Mouse (Mus musculus): ENCODE data around the gene Ccs. TPM values are rescaled to one million over a fixed set of nuclear protein-coding genes. Genes with fewer than 3 reads are reported as not detected.

Ccs gene
- 10 to 100 TPM; 23.1 to 28.5 TPM for total RNA-seq (2021)
- polyA plus RNA-seq (2012; rRNA removed) = 26.3 and 27.3 TPM in 2 replicates
- long read RNA-seq, transcript Ccs-201 (8 exons, 1,067 nt) = major isoform, 9 of 12 reads
- long read RNA-seq, partial matches to known transcripts = 1 of 12 reads
- long read RNA-seq, other reads (novel, unspliced or antisense) = 1 of 12 reads

DNA sequence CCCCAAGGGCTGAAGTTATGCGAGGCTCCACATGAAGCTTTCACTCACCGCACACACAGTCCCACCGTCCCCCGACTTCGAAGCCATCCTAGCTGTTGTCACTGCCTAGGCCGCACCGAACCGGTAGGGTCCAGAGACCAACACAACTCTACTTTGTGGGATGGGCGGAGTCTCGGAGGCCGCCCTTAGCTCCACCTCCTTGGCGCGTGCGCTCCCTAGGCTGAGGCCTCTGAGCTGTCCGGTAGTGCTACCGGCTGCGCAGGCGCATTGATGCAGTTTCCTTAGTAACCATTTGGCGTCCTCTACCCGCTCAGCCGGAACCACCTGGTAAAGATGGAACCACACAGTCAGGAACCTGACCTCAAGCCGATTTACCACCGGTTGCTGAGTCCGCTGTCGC is at the start of gene Ccs, which contains the start of gene Ccdc87:
TSS of gene Ccs (minus strand) at position 184 of the 400 bp plus-strand sequence.
TSS of gene Ccdc87 (plus strand) at position 218 of the 400 bp plus-strand sequence.
- H3K27me3 ChIP-seq (ENCODE audit: control insufficient read depth, insufficient read depth, low read length) = no peaks in the 10 kb centered on the region
- peak within 1 kb of the TSS; percentile 55 for H3K4me3 ChIP-seq
- TF ChIP-seq CTCF (IDR thresholded peaks at IDR 0.05) (peak; percentile 32), EP300 (IDR thresholded peaks at IDR 0.05; ENCODE audit: insufficient read depth, low read depth, low read length) (0 out of 2 replicates have a peak, but pooled peaks have one; percentile 24), POLR2A (IDR thresholded peaks at IDR 0.05; ENCODE audit: insufficient read depth, low read depth, low read length) (peak; percentile 88)
- H3K4me1 ChIP-seq (ENCODE audit: control insufficient read depth, insufficient read depth, low read length) = peaks cover 3% of the 10 kb centered on the region
- WGBS = 1% methylated on average over 25 of the region's 25 CpGs
- H3K36me3 ChIP-seq (ENCODE audit: control insufficient read depth, insufficient read depth, low read length) = no peaks in the 10 kb centered on the region
- DNase-seq = peak; percentile 96 to 98
- intact Hi-C loops (cut with DNase I) = loop anchor here (2.0 to 10.0 kb wide), 2 partner anchors 28 to 324 kb away; partner anchors contain the start of genes Gm21992, Pcx and Rbm14
- peak within 1 kb of the TSS; percentile 49 for H3K27ac ChIP-seq
- peak within 1 kb of the TSS; percentile 68 for H3K9ac ChIP-seq (ENCODE audit: low read depth, low read length)
- no peaks in the 10 kb centered on the region for H3K79me2 ChIP-seq (replicated peaks; ENCODE audit: control insufficient read depth, insufficient read depth, low read length)

DNA sequence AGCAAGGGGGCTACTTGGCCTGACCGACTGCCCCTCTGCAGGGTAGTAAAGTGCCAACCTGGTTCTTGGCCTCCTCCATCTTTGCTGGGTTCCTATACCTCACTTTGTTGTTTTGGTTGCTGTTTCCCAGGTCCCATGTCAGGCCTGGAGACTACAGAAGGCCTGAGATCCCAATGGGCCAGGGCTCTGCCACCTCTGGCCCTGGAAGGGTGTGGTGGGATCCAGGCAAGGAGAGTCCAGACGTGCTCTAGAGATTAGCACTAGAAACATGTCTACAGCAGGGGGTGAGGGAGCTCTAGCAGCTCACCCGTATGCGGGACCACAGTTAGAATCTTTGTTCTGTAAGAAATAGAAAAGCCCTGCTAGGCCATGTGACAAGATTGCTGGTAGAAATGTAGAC is 44.8 kb upstream of the Ccs start:
- H3K79me2 ChIP-seq (replicated peaks; ENCODE audit: control insufficient read depth, insufficient read depth, low read length) = no peaks in the 10 kb centered on the region
- intact Hi-C loops (cut with DNase I) = no loop called here
- H3K27ac ChIP-seq = no peak overlapping the region
- H3K27me3 ChIP-seq (ENCODE audit: control insufficient read depth, insufficient read depth, low read length) = no peaks in the 10 kb centered on the region
- no peaks in the 10 kb centered on the region for H3K36me3 ChIP-seq (ENCODE audit: control insufficient read depth, insufficient read depth, low read length)
- H3K4me1 ChIP-seq (ENCODE audit: control insufficient read depth, insufficient read depth, low read length) = no peaks in the 10 kb centered on the region
- DNase-seq = no peak
- 80% methylated on average over 4 of the region's 4 CpGs for WGBS
- TF ChIP-seq POLR2A (IDR thresholded peaks at IDR 0.05; ENCODE audit: insufficient read depth, low read depth, low read length) (no peak), EP300 (IDR thresholded peaks at IDR 0.05; ENCODE audit: insufficient read depth, low read depth, low read length) (no peak), CTCF (IDR thresholded peaks at IDR 0.05) (no peak)
- H3K9ac ChIP-seq (ENCODE audit: low read depth, low read length) = no peak overlapping the region
- H3K4me3 ChIP-seq = no peak overlapping the region

DNA sequence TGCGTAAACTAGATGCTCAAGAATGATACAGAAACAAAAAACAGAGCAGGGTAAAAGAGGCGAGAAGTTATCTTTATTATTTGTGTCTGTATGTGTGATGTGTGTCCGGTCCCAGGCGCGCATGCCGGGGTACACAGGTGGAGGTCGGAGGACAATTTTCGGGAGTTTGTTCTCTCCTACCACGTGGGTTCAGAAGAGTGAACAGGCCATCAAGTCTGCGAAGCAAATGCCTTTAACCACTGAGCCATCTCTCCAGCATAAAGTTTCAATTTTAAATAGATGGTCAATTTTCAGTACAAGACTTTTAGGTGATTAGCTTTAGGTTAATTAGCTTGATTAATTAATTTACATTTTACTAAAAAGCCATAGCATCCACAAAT is 40.2 kb upstream of the Ccs start:
- TF ChIP-seq POLR2A (IDR thresholded peaks at IDR 0.05; ENCODE audit: insufficient read depth, low read depth, low read length) (no peak), CTCF (IDR thresholded peaks at IDR 0.05) (no peak), EP300 (IDR thresholded peaks at IDR 0.05; ENCODE audit: insufficient read depth, low read depth, low read length) (no peak)
- H3K4me1 ChIP-seq (ENCODE audit: control insufficient read depth, insufficient read depth, low read length) = no peaks in the 10 kb centered on the region
- no peak overlapping the region for H3K4me3 ChIP-seq
- WGBS = 67% methylated on average over 10 of the region's 10 CpGs
- H3K27ac ChIP-seq = no peak overlapping the region
- no peaks in the 10 kb centered on the region for H3K27me3 ChIP-seq (ENCODE audit: control insufficient read depth, insufficient read depth, low read length)
- no peaks in the 10 kb centered on the region for H3K36me3 ChIP-seq (ENCODE audit: control insufficient read depth, insufficient read depth, low read length)
- intact Hi-C loops (cut with DNase I) = loop anchor here (2.0 kb wide), 1 partner anchor 25 kb away; the partner anchor contains the start of gene Ctsf
- DNase-seq = no peak
- H3K79me2 ChIP-seq (replicated peaks; ENCODE audit: control insufficient read depth, insufficient read depth, low read length) = no peaks in the 10 kb centered on the region; the same call in 1 of the 2 replicates
- no peak overlapping the region for H3K9ac ChIP-seq (ENCODE audit: low read depth, low read length)

DNA sequence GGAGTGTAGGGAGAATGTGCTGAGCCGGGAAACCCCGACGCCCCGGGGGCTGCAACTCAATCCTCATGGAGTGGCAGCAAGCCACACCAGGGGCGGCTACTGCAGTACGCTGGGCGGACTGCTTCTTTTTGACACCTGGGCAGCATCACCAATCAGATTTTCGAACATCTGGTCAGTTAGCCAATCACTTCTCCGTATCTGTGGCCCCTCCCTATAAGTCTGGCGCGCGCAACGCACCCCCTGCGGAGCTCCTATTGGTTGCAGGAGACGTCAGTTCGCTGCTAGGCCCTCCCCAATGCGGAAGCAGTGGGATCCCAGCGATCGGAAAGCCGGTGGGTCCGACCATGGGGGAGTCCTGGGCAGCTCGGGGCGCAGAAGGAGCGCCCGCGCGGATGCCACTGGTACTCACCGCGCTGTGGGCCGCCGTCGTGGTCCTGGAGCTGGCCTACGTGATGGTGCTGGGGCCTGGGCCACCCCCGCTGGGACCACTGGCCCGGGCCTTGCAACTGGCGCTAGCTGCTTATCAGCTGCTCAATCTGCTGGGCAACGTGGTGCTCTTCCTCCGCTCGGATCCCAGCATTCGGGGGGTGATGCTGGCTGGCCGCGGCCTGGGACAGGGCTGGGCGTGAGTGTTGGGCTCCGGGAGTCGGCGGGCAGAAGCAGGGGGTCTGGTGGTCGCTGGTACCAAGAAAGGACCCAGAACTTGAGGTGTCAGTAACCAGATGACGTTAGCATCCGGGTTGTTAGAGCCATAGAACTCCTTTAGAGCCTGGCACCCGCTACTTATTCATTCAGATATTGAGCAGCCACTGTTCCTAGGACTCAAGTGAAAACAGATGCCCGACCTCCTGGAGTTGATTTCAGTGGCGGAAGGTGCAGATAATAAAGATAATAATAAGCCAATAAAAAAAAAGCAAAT is 39.5 kb upstream of the Ccs start, which contains the start of gene Zdhhc24:
TSS of gene Zdhhc24 (plus strand) at position 264 of the 919 bp plus-strand sequence.
- WGBS = 1% methylated on average over 52 of the region's 52 CpGs
- intact Hi-C loops (cut with DNase I) = loop anchor here (2.0 kb wide), 1 partner anchor 24 kb away; the partner anchor contains the start of gene Ctsf
- H3K4me3 ChIP-seq = peak within 1 kb of the TSS; percentile 96
- no peaks in the 10 kb centered on the region for H3K4me1 ChIP-seq (ENCODE audit: control insufficient read depth, insufficient read depth, low read length)
- DNase-seq = peak; percentile 95 to 98
- H3K79me2 ChIP-seq (replicated peaks; ENCODE audit: control insufficient read depth, insufficient read depth, low read length) = no peaks in the 10 kb centered on the region; the same call in 1 of the 2 replicates
- H3K36me3 ChIP-seq (ENCODE audit: control insufficient read depth, insufficient read depth, low read length) = no peaks in the 10 kb centered on the region
- H3K27me3 ChIP-seq (ENCODE audit: control insufficient read depth, insufficient read depth, low read length) = no peaks in the 10 kb centered on the region
- H3K9ac ChIP-seq (ENCODE audit: low read depth, low read length) = peak within 1 kb of the TSS; percentile 88
- TF ChIP-seq POLR2A (IDR thresholded peaks at IDR 0.05; ENCODE audit: insufficient read depth, low read depth, low read length) (0 out of 2 replicates have a peak, but pooled peaks have one; percentile 34), EP300 (IDR thresholded peaks at IDR 0.05; ENCODE audit: insufficient read depth, low read depth, low read length) (no peak), CTCF (IDR thresholded peaks at IDR 0.05) (no peak)
- peak within 1 kb of the TSS; percentile 66 for H3K27ac ChIP-seq

DNA sequence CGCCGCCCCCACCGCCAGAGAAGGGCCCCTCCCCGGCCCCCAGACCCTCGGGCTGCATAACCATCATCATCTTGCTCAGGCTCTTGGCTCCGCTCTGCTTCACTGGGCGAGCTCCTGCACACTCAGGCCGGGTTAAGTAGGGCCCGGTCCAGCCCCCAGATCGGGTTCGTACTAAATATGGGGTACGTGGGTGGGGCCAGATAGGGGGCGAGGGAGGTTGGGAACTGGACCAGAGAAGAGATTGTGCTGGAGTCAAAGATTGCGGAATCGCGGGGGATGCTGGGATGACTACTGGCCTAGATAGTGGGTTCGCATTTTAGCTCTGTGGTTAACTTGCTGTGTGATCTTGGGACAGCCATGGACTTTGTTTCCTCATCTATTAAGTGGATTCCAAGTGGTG is 38.7 kb upstream of the Ccs start, which contains the start of gene Actn3:
TSS of gene Actn3 (minus strand) at position 125 of the 400 bp plus-strand sequence.
- H3K4me1 ChIP-seq (ENCODE audit: control insufficient read depth, insufficient read depth, low read length) = no peaks in the 10 kb centered on the region
- no peaks in the 10 kb centered on the region; the same call in 1 of the 2 replicates for H3K79me2 ChIP-seq (replicated peaks; ENCODE audit: control insufficient read depth, insufficient read depth, low read length)
- intact Hi-C loops (cut with DNase I) = loop anchor here (2.0 kb wide), 1 partner anchor 23 kb away; the partner anchor contains the start of gene Ctsf
- WGBS = 4% methylated on average over 17 of the region's 17 CpGs
- no peaks in the 10 kb centered on the region for H3K27me3 ChIP-seq (ENCODE audit: control insufficient read depth, insufficient read depth, low read length)
- H3K4me3 ChIP-seq = peak within 1 kb of the TSS; percentile 96
- peak within 1 kb of the TSS; percentile 88 for H3K9ac ChIP-seq (ENCODE audit: low read depth, low read length)
- no peaks in the 10 kb centered on the region for H3K36me3 ChIP-seq (ENCODE audit: control insufficient read depth, insufficient read depth, low read length)
- peak within 1 kb of the TSS; percentile 66 for H3K27ac ChIP-seq
- DNase-seq = peak; percentile 42 to 58
- TF ChIP-seq EP300 (IDR thresholded peaks at IDR 0.05; ENCODE audit: insufficient read depth, low read depth, low read length) (no peak), POLR2A (IDR thresholded peaks at IDR 0.05; ENCODE audit: insufficient read depth, low read depth, low read length) (no peak), CTCF (IDR thresholded peaks at IDR 0.05) (no peak)
